In the genomic region with DNA sequence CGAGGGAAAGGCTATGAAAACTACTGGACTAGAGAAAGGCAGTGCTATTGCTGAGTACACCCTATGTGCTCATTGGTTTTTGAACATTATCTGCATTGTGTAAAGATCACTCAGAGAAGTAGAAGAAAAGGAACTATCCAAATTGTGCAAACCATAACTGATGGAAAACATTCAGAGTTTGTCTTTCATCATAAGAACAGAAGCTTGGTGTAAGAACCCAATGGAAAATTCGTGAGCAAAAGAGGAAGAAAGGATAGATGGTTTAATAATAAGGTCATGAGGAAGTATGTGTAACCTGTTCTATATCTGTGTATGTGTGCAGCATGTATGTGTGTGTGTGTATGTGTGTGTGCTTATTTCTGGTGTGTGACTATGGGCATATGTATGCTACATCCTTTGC, we compare ENCODE assay signal across 16 mouse cellular contexts.
"Had no signal": no experiment of that assay in that cellular context is flagged by ENCODE, and none has a peak within 500 bp of the region (broad histone marks: within the 10 kb centered on the region; RNA-seq: fewer than 3 reads in every experiment).

No protein-coding gene starts in this region.

- H3K9me3 ChIP-seq: limb, embryonic 10.5 days; limb, embryonic 13.5 days; midbrain, embryonic 15.5 days; neural tube, embryonic 12.5 days; neural tube, embryonic 15.5 days had no signal

- ATAC-seq: intestine, postnatal 0 days; midbrain, embryonic 15.5 days had no signal

- H3K27ac ChIP-seq: limb, embryonic 10.5 days; limb, embryonic 13.5 days; midbrain, embryonic 12.5 days; midbrain, embryonic 15.5 days; neural tube, embryonic 12.5 days; neural tube, embryonic 15.5 days; stomach, postnatal 0 days had no signal

- H3K4me2 ChIP-seq: limb, embryonic 13.5 days; midbrain, embryonic 12.5 days; midbrain, embryonic 15.5 days; neural tube, embryonic 12.5 days; neural tube, embryonic 15.5 days had no signal

- H3K27me3 ChIP-seq: limb, embryonic 13.5 days; midbrain, embryonic 12.5 days; midbrain, embryonic 15.5 days; neural tube, embryonic 12.5 days; neural tube, embryonic 15.5 days had no signal

- H3K4me3 ChIP-seq: limb, embryonic 10.5 days; limb, embryonic 13.5 days; midbrain, embryonic 12.5 days; midbrain, embryonic 15.5 days; neural tube, embryonic 12.5 days; neural tube, embryonic 15.5 days had no signal

- H3K9ac ChIP-seq: limb, embryonic 13.5 days; midbrain, embryonic 12.5 days; midbrain, embryonic 15.5 days; neural tube, embryonic 12.5 days; neural tube, embryonic 15.5 days had no signal

- DNase-seq: kidney, adult 2 months; kidney, postnatal 10 days; kidney, postnatal 4 days; right cerebral cortex, adult 18-20 months; right cerebral cortex, postnatal 14 days; right cerebral cortex, postnatal 4 days; thymus, adult 2 months; thymus, postnatal 14 days had no signal

- H3K4me1 ChIP-seq: limb, embryonic 10.5 days; limb, embryonic 13.5 days; midbrain, embryonic 12.5 days; midbrain, embryonic 15.5 days; neural tube, embryonic 12.5 days; neural tube, embryonic 15.5 days had no signal

- H3K36me3 ChIP-seq: limb, embryonic 10.5 days; limb, embryonic 13.5 days; midbrain, embryonic 12.5 days; midbrain, embryonic 15.5 days; neural tube, embryonic 12.5 days; neural tube, embryonic 15.5 days had no signal
